Mouse (Mus musculus) forebrain, embryonic 14.5 days (tissue): ENCODE measurements around the gene Cyp46a1. TPM values are rescaled to one million over a fixed set of nuclear protein-coding genes. Genes with fewer than 3 reads are reported as not detected.

ENCODE experiments used
- ATAC-seq: fragments of 200-750 bp; cut with Nextera tagmentation; 2 replicates; pipeline ENCODE4 v1.8.0; 2017; ENCODE audit warnings: mild to moderate bottlenecking, moderate library complexity
- DNase-seq: peaks from one replicate; pipeline ENCODE4 v3.0.0-alpha.2; 2015; ENCODE audit warnings: low spot score
- H3K27ac ChIP-seq: fragments of 300-500 bp; sonication (generic); 2 replicates; pipeline ENCODE4 v1.5.1; 2014; ENCODE audit warnings: low read depth, mild to moderate bottlenecking, control low read depth, low read length, moderate library complexity
- H3K27me3 ChIP-seq: fragments of 300-500 bp; sonication (generic); replicated peaks from 2 replicates; pipeline ENCODE4 v1.6.1; 2014; ENCODE audit warnings: low read length, control low read depth, mixed read lengths; ENCODE audit not compliant: control insufficient read depth, insufficient read depth
- H3K36me3 ChIP-seq: fragments of 300-500 bp; sonication (generic); 2 replicates; pipeline ENCODE4 v1.6.1; 2014; ENCODE audit warnings: low read length, control low read depth; ENCODE audit not compliant: control insufficient read depth, insufficient read depth
- H3K4me1 ChIP-seq: fragments of 300-500 bp; sonication (generic); 2 replicates; pipeline ENCODE4 v1.6.1; 2014; ENCODE audit warnings: antibody characterized with exemption, low read length, control low read depth; ENCODE audit not compliant: control insufficient read depth, insufficient read depth
- H3K4me2 ChIP-seq: fragments of 300-500 bp; sonication (generic); 2 replicates; pipeline ENCODE4 v1.6.1; 2014; ENCODE audit warnings: mild to moderate bottlenecking, control low read depth, low read length
- H3K4me3 ChIP-seq: fragments of 300-500 bp; sonication (generic); 2 replicates; pipeline ENCODE4 v1.5.1; 2014; ENCODE audit warnings: low read depth, low read length, control low read depth
- H3K9ac ChIP-seq: fragments of 300-500 bp; sonication (generic); 2 replicates; pipeline ENCODE4 v1.6.1; 2014; ENCODE audit warnings: mild to moderate bottlenecking, low read length, control low read depth, moderate library complexity
- H3K9me3 ChIP-seq: fragments of 300-500 bp; sonication (generic); replicated peaks from 2 replicates; pipeline ENCODE4 v1.6.1; 2016; ENCODE audit warnings: low read length, control low read depth, mixed read lengths; ENCODE audit not compliant: control insufficient read depth
- WGBS: fragments of 180-500 bp; shearing (Covaris S2); extraction: QIAGEN DNeasy Blood & Tissue Kit; methylation state at CpG from one replicate; pipeline ENCODE4 v1.1.7; 2014; 5-methylcytosine and 5-hydroxymethylcytosine counted together
- polyA plus RNA-seq: library from polyadenylated mRNA; unstranded; fragments of >200 nt; fragmentation: Nextera tagmentation; extraction: Ambion mirVana; gene quantifications from 2 replicates; pipeline ENCODE4 v1.2.1, GENCODE M21; 2014

The Cyp46a1 gene
- polyA plus RNA-seq, 1 experiment from 2014 or later, result 10.9 TPM

DNA sequence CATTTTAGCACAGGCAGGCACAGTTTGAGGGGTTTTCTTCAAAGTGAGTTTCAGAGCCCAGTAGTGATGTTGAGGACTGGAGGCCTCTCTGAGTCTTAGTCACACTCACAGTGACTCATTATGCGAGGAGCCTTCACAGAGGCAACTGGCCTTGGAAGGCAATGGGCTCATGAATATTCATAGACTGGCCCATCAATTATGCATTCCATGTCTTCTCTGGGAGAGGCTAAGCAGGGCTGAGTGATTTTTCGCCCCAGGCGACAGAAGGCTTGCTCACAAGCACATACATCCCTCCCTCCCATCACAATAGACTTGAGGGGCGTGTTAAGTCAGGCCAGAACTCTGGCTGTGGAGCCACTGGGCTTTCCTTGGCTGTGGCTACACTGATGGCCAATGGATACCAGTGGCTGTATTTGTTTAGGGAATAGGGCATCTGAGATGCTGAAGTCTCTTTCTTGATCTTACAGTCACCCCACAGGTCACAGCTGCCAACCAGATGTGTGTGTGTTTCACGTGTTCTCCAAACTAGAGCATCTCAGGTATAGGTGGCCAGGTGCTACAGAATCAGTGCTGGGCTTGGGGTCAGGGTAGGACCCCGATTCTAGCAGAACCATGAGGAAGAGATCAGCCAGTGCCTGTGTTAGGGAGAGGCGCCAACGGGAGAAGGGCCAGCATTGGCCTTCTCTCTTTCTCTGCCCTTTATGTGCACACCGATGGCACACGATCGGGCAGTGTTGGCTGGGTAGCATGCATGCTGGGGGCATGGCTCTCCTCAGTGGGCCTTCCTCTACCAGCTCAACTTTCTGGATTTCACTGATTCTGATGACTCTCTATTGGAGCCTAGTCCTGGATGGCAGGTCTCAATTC, 62.1 kb downstream of the Cyp46a1 start:
- WGBS, result 42% methylated on average over 11 of the region's 11 CpGs
- no peak overlapping the region for H3K4me2 ChIP-seq
- peaks cover 30% of the 10 kb centered on the region for H3K4me1 ChIP-seq
- H3K9ac ChIP-seq, result no peak overlapping the region
- H3K36me3 ChIP-seq, result no peaks in the 10 kb centered on the region
- peak overlapping the region; percentile 88 for H3K27ac ChIP-seq
- H3K9me3 ChIP-seq, result no peaks in the 10 kb centered on the region
- H3K4me3 ChIP-seq, result no peak overlapping the region
- ATAC-seq (peak; percentile 96), DNase-seq (peak; percentile 98)
- H3K27me3 ChIP-seq, result no peaks in the 10 kb centered on the region

DNA sequence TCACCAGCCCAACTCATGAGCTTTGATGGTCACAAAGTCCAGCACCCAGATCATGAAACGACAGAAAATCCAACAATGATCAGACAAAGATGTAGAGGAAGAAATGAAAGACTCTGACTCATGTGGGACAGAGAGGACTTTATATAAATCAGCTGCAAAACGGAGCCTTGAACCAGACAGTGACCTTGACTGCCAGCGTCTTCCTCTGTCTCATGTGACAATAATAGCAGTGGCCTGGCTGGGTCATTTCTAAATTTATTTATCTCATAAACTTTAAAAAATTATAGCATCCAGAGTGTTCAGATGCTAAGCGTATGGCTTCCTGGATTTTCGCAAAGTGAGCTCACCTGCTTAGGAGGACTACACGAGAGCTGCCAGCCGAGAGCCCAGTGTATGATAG, 64.5 kb downstream of the Cyp46a1 start:
- Histone ChIP-seq H3K4me2 (no peak overlapping the region), H3K36me3 (no peaks in the 10 kb centered on the region)
- WGBS, result 91% methylated on average over 7 of the region's 7 CpGs

DNA sequence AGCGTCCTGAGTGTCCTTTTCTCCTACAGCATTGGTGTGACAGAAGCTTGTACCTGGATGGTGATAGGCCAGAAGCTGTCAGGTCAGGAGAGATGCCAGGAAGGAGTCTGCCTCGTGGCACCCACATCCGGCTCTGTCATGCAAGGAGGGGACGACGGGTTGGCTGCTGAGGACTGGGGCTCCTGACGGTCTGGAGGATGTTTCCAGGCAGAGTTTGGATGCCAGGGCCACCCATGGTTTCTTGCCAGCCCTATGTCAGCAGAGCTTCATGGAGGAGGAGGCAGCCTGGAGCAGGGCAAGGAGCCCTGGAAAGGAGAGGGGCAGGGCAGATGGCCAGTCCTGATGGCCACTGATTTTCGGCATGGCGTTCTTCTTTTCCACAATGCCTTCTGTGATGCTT, 65.0 kb downstream of the Cyp46a1 start:
- DNase-seq, result no peak

More for the DNA sequence above, 64.5 kb downstream of the Cyp46a1 start:
- DNase-seq (no peak), ATAC-seq (no peak)
- Histone ChIP-seq H3K9ac (no peak overlapping the region), H3K4me3 (no peak overlapping the region), H3K4me1 (peaks cover 27% of the 10 kb centered on the region), H3K9me3 (no peaks in the 10 kb centered on the region), H3K27me3 (no peaks in the 10 kb centered on the region), H3K27ac (no peak overlapping the region)

DNA sequence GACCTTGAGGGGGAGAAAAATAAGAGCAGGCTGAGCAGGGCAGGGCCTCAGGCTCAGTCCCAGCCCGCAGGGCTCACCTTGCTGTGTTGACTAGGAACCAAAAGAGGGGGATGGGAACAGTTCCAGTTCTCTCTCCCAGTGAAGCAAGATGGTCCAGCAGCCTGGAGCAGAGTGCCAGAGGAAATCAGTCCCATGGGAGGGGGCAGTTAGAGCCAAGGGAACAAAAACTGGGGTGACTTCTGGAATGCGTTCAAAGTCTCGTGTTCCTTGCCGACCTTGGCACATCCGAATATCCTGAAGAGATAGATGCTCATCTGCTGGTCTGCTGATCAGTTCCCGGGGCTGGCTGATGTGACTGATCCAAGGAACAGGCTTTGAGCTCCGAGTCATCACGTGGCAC, 66.8 kb downstream of the Cyp46a1 start:
- DNase-seq (no peak), ATAC-seq (no peak)
- Histone ChIP-seq H3K27ac (no peak overlapping the region), H3K4me3 (no peak overlapping the region), H3K36me3 (no peaks in the 10 kb centered on the region), H3K4me2 (no peak overlapping the region), H3K9me3 (no peaks in the 10 kb centered on the region), H3K4me1 (peaks cover 17% of the 10 kb centered on the region), H3K9ac (no peak overlapping the region), H3K27me3 (no peaks in the 10 kb centered on the region)
- 80% methylated on average over 8 of the region's 8 CpGs for WGBS

More for the DNA sequence above, 65.0 kb downstream of the Cyp46a1 start:
- peaks cover 27% of the 10 kb centered on the region for H3K4me1 ChIP-seq
- no peaks in the 10 kb centered on the region for H3K9me3 ChIP-seq
- WGBS, result 92% methylated on average over 8 of the region's 8 CpGs
- no peak overlapping the region for H3K4me2 ChIP-seq
- H3K27me3 ChIP-seq, result no peaks in the 10 kb centered on the region
- H3K27ac ChIP-seq, result no peak overlapping the region
- H3K36me3 ChIP-seq, result no peaks in the 10 kb centered on the region
- no peak overlapping the region for H3K4me3 ChIP-seq
- no peak overlapping the region for H3K9ac ChIP-seq
- ATAC-seq, result no peak

DNA sequence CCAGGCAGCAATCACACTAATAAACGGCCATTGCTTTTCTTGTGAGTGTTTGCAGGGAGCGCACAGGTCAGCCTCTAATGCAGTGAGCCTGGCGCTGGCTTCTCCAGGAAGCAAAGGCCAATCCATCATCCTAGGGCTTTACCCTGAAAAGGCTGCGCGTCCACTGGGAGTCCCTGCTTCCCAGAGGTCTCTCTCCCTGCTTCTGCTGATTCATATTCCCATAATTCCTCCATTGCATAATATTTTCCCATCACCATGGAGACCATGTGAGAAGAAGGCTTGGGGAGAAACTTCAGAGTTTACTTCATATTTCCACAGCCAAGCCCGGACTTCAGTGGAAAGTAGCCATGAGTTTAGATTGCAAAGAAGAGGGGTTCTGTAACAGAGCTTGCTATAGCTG, 69.8 kb downstream of the Cyp46a1 start:
- no peak overlapping the region for H3K27ac ChIP-seq
- 87% methylated on average over 6 of the region's 6 CpGs for WGBS
- no peak overlapping the region for H3K9ac ChIP-seq
- H3K4me3 ChIP-seq, result no peak overlapping the region
- no peaks in the 10 kb centered on the region for H3K9me3 ChIP-seq
- no peak overlapping the region for H3K4me2 ChIP-seq
- no peaks in the 10 kb centered on the region for H3K27me3 ChIP-seq
- no peaks in the 10 kb centered on the region for H3K4me1 ChIP-seq
- ATAC-seq (no peak), DNase-seq (no peak)
- no peaks in the 10 kb centered on the region for H3K36me3 ChIP-seq

DNA sequence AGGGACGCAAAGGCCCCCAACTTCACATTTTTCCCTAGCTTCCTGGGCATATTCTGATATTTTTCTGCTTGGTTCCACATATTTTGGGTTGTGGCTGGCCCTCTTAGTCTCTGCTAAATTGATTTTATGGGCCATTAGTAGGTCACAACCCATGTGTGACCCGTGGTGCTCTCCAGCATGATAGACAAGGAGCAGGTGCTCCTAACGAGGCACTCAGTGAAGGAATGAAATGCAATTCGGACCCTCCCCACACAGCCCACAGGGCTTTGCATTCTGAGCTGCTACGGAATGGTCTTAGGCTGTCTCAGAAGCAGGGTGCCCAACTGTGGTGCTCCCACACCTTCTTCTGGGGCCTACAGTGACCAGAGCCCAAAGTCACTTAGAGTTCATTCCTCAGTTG, 74.9 kb downstream of the Cyp46a1 start:
- no peak overlapping the region for H3K27ac ChIP-seq
- no peak overlapping the region for H3K4me3 ChIP-seq
- H3K36me3 ChIP-seq, result no peaks in the 10 kb centered on the region
- ATAC-seq (no peak), DNase-seq (no peak)
- no peaks in the 10 kb centered on the region for H3K4me1 ChIP-seq
- no peaks in the 10 kb centered on the region for H3K27me3 ChIP-seq
- no peaks in the 10 kb centered on the region for H3K9me3 ChIP-seq
- H3K9ac ChIP-seq, result no peak overlapping the region
- WGBS, result 61% methylated on average over 5 of the region's 5 CpGs
- no peak overlapping the region for H3K4me2 ChIP-seq

DNA sequence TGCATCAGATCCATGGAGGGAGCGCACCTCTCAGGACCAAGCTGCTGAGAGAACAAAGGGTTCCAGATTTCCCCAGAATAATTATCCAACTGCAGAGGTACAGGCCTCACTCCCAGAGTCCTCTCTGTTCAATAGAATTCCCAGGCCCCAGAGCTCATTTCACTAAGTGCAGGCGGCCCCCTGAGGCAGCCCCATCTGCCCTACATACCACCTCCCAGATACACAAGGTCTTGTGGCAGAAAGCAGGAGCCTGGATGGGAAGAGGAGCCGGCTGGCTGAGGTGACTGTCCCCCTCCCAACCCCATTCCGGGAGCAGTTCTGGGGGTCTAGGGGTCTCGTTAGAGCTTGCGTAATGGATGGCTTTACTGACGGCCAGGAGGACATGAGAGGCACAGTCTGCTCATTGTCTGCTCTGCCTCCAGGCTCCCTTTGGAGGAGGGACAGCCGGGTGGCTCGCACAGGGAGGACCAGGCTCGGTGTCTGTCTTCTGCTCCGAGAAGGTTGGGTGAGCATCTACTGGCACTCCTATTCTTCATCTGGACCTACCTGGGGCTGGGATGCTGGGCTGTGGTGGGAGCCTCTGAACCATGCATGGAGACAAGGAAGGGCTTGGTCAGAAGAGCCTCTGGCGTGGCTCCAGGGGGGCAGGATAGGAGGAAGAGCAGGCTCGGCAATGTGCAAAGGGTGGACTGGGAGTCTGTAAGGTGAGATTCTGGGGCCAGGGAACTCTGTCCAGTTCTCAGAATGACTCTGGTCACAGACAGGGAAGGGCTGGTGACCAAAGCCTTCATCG, 76.4 kb downstream of the Cyp46a1 start:
- H3K36me3 ChIP-seq, result no peaks in the 10 kb centered on the region
- H3K4me1 ChIP-seq, result no peaks in the 10 kb centered on the region
- no peak overlapping the region for H3K4me3 ChIP-seq
- H3K9ac ChIP-seq, result no peak overlapping the region
- ATAC-seq (no peak), DNase-seq (no peak)
- no peaks in the 10 kb centered on the region for H3K9me3 ChIP-seq
- 58% methylated on average over 14 of the region's 14 CpGs for WGBS
- H3K27me3 ChIP-seq, result no peaks in the 10 kb centered on the region
- H3K27ac ChIP-seq, result no peak overlapping the region
- no peak overlapping the region for H3K4me2 ChIP-seq
